Comparison of ENCODE assay signal across 10 mouse cellular contexts in genomic region chr2:27328613-27329041, GRCm38 (mm10).
A peak's percentile ranks its signal among the peaks of the same experiment; 100 is the strongest.
DNase-seq lines count a peak whose midpoint lies in the region; ATAC-seq lines count a peak whose summit lies in the region.
"Had no signal": no experiment of that assay in that cellular context is flagged by ENCODE, and none has a peak within 500 bp of the region (broad histone marks: within the 10 kb centered on the region; RNA-seq: fewer than 3 reads in every experiment).

No protein-coding gene starts in this region.

- H3K27me3 ChIP-seq in heart, embryonic 15.5 days: no peaks in the 10 kb centered on the region
- no peaks in the 10 kb centered on the region for H3K27me3 ChIP-seq in lung, embryonic 16.5 days (ENCODE audit: control insufficient read depth, insufficient read depth, low read depth, low read length)
- H3K27me3 ChIP-seq in hindbrain, embryonic 16.5 days (replicated peaks; ENCODE audit: control insufficient read depth, insufficient read depth, low read length): no peaks in the 10 kb centered on the region
- H3K27me3 ChIP-seq: embryonic facial prominence, embryonic 15.5 days; neural tube, embryonic 12.5 days had no signal

- no peaks in the 10 kb centered on the region for H3K36me3 ChIP-seq in heart, embryonic 15.5 days
- H3K36me3 ChIP-seq in lung, embryonic 16.5 days (ENCODE audit: control insufficient read depth, insufficient read depth, low read length): no peaks in the 10 kb centered on the region
- H3K36me3 ChIP-seq in hindbrain, embryonic 16.5 days (ENCODE audit: control insufficient read depth, insufficient read depth, low read length): no peaks in the 10 kb centered on the region
- H3K36me3 ChIP-seq: embryonic facial prominence, embryonic 15.5 days; neural tube, embryonic 12.5 days had no signal

- H3K4me2 ChIP-seq in heart, embryonic 15.5 days: no peak overlapping the region
- H3K4me2 ChIP-seq in lung, embryonic 16.5 days (ENCODE audit: low read depth, low read length): no peak overlapping the region
- no peak overlapping the region for H3K4me2 ChIP-seq in hindbrain, embryonic 16.5 days (ENCODE audit: low read length)
- H3K4me2 ChIP-seq: embryonic facial prominence, embryonic 15.5 days; neural tube, embryonic 12.5 days had no signal

- no peak overlapping the region for H3K4me3 ChIP-seq in heart, embryonic 15.5 days
- no peak overlapping the region for H3K4me3 ChIP-seq in lung, embryonic 16.5 days (ENCODE audit: low read length)
- no peak overlapping the region for H3K4me3 ChIP-seq in hindbrain, embryonic 16.5 days (ENCODE audit: low read length)
- H3K4me3 ChIP-seq: embryonic facial prominence, embryonic 15.5 days; neural tube, embryonic 12.5 days had no signal

- ATAC-seq in heart, embryonic 15.5 days (replicated peaks; ENCODE audit: insufficient number of reproducible peaks, insufficient read depth, low FRiP score, low read depth): no peak
- ATAC-seq in lung, embryonic 16.5 days (ENCODE audit: low read depth): peak; percentile 78
- ATAC-seq in hindbrain, embryonic 16.5 days: no peak

- H3K9me3 ChIP-seq in heart, embryonic 15.5 days (replicated peaks): no peaks in the 10 kb centered on the region
- no peaks in the 10 kb centered on the region for H3K9me3 ChIP-seq in lung, embryonic 16.5 days (ENCODE audit: control insufficient read depth, low read length)
- no peaks in the 10 kb centered on the region for H3K9me3 ChIP-seq in hindbrain, embryonic 16.5 days (ENCODE audit: control insufficient read depth, low read length)
- H3K9me3 ChIP-seq: embryonic facial prominence, embryonic 15.5 days; neural tube, embryonic 12.5 days had no signal

- intact Hi-C loops in heart, postnatal 10 days (cut with DNase I): no loop called here

- H3K9ac ChIP-seq in heart, embryonic 15.5 days: no peak overlapping the region
- H3K9ac ChIP-seq in lung, embryonic 16.5 days (ENCODE audit: low read length): no peak overlapping the region; the same call in 1 of the 2 replicates
- no peak overlapping the region for H3K9ac ChIP-seq in hindbrain, embryonic 16.5 days (ENCODE audit: low read depth, low read length)
- H3K9ac ChIP-seq: embryonic facial prominence, embryonic 15.5 days; neural tube, embryonic 12.5 days had no signal

- peaks cover 54% of the 10 kb centered on the region for H3K4me1 ChIP-seq in heart, embryonic 15.5 days (replicated peaks)
- H3K4me1 ChIP-seq in lung, embryonic 16.5 days (replicated peaks; ENCODE audit: control insufficient read depth, insufficient read depth, low read length): peaks cover 56% of the 10 kb centered on the region
- H3K4me1 ChIP-seq in hindbrain, embryonic 16.5 days (ENCODE audit: control insufficient read depth, insufficient read depth, low read depth, low read length): peaks cover 19% of the 10 kb centered on the region

- DNase-seq in heart, postnatal 10 days: no peak
- DNase-seq in adrenal gland, postnatal 10 days: peak; percentile 65
- DNase-seq in kidney, adult 9 months: peak; percentile 67
- DNase-seq in urinary bladder, adult 18-20 months (ENCODE audit: low spot score in 2 of 2): no peak
- DNase-seq in left cerebral cortex, adult 8-10 months (ENCODE audit: low spot score in 2 of 2): no peak

- peak overlapping the region; percentile 31 for H3K27ac ChIP-seq in heart, embryonic 15.5 days
- peak overlapping the region; percentile 83 for H3K27ac ChIP-seq in lung, embryonic 16.5 days (ENCODE audit: low read length)
- H3K27ac ChIP-seq in hindbrain, embryonic 16.5 days (ENCODE audit: low read depth, low read length): no peak overlapping the region
- H3K27ac ChIP-seq: embryonic facial prominence, embryonic 15.5 days; neural tube, embryonic 12.5 days had no signal

Comparison
In these comparisons a context has a peak if more than half of its experiments do, and no peak if none do; other contexts are left out.
1. DNase-seq: peak in adrenal gland, postnatal 10 days (single experiment) and kidney, adult 9 months (single experiment); none in heart, postnatal 10 days (0 of 2), urinary bladder, adult 18-20 months (0 of 2) and left cerebral cortex, adult 8-10 months (0 of 2).